ENCODE assay signal across 24 mouse cellular contexts in the genomic region with DNA sequence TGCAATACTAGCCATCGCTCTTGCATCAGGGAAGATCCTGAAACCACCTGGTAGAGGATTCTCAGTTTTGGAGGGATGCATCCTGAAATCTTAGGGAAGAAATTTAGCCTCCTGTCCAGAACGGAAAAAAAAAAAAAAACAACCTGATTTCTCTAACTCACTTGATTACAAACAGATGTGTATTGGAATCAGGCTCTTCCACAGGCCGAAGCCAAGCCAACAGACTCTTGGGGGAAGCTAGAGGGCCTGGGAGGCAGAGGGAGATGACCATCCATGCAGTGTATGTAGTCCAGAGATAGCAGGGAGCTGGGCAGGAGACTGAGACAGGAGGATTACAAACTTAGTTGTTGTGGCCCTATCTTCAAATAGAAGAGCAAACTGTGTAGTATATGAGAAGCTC. TPM values are rescaled to one million over a fixed set of nuclear protein-coding genes. Genes with fewer than 3 reads are reported as not detected.
A peak's percentile ranks its signal among the peaks of the same experiment; 100 is the strongest.
DNase-seq lines count a peak whose midpoint lies in the region; ATAC-seq and TF ChIP-seq lines count a peak whose summit lies in the region.
"Had no signal": no experiment of that assay in that cellular context is flagged by ENCODE, and none has a peak within 500 bp of the region (broad histone marks: within the 10 kb centered on the region; RNA-seq: fewer than 3 reads in every experiment).

No protein-coding gene starts in this region.

- intact Hi-C loops in heart, postnatal 10 days (cut with DNase I), result no loop called here

- H3K27me3 ChIP-seq in embryonic facial prominence, embryonic 15.5 days, result no peaks in the 10 kb centered on the region
- no peaks in the 10 kb centered on the region for H3K27me3 ChIP-seq in liver, postnatal 0 days (ENCODE audit: insufficient read depth, low read length)
- H3K27me3 ChIP-seq: forebrain, embryonic 15.5 days; hindbrain, embryonic 13.5 days; kidney, embryonic 15.5 days; liver, embryonic 13.5 days; midbrain, embryonic 12.5 days had no signal

- WGBS in embryonic facial prominence, embryonic 15.5 days, result 46% methylated on average over 3 of the region's 3 CpGs
- WGBS in liver, postnatal 0 days (ENCODE audit: insufficient replicate concordance), result 82% methylated on average over 3 of the region's 3 CpGs

- H3K4me3 ChIP-seq in brown adipose tissue, adult 24 weeks (ENCODE audit: insufficient read depth, low read depth, low read length), result no peak overlapping the region
- H3K4me3 ChIP-seq in embryonic facial prominence, embryonic 15.5 days (replicated peaks), result no peak overlapping the region
- H3K4me3 ChIP-seq in liver, postnatal 0 days (ENCODE audit: low read depth, low read length), result no peak overlapping the region
- H3K4me3 ChIP-seq: forebrain, embryonic 15.5 days; hindbrain, embryonic 13.5 days; kidney, embryonic 15.5 days; liver, embryonic 13.5 days; midbrain, embryonic 12.5 days had no signal

- ATAC-seq in embryonic facial prominence, embryonic 15.5 days (ENCODE audit: insufficient number of reproducible peaks, low FRiP score, low TSS enrichment, low read depth), result no peak
- ATAC-seq in liver, postnatal 0 days, result no peak
- ATAC-seq: activated CD4-positive, CD25-positive, alpha-beta regulatory T cell, adult 4 months; forebrain, embryonic 15.5 days had no signal

- no peaks in the 10 kb centered on the region for H3K36me3 ChIP-seq in embryonic facial prominence, embryonic 15.5 days
- H3K36me3 ChIP-seq in liver, postnatal 0 days (replicated peaks; ENCODE audit: insufficient read depth, low read length), result no peaks in the 10 kb centered on the region
- H3K36me3 ChIP-seq: forebrain, embryonic 15.5 days; hindbrain, embryonic 13.5 days had no signal

- TF ChIP-seq EP300 in liver, postnatal 0 days (IDR thresholded peaks at IDR 0.05; ENCODE audit: low read depth), result no peak

- H3K9ac ChIP-seq in embryonic facial prominence, embryonic 15.5 days, result no peak overlapping the region
- H3K9ac ChIP-seq in liver, postnatal 0 days (replicated peaks), result no peak overlapping the region
- H3K9ac ChIP-seq: forebrain, embryonic 15.5 days; hindbrain, embryonic 13.5 days; kidney, embryonic 15.5 days; liver, embryonic 13.5 days; lung, embryonic 14.5 days; midbrain, embryonic 12.5 days had no signal

- H3K9me3 ChIP-seq in embryonic facial prominence, embryonic 15.5 days (replicated peaks), result no peaks in the 10 kb centered on the region
- no peaks in the 10 kb centered on the region for H3K9me3 ChIP-seq in liver, postnatal 0 days (ENCODE audit: low read length)
- H3K9me3 ChIP-seq: forebrain, embryonic 15.5 days; hindbrain, embryonic 13.5 days; kidney, embryonic 15.5 days; liver, embryonic 13.5 days; midbrain, embryonic 12.5 days had no signal

- TF ChIP-seq CTCF in liver, postnatal 0 days (IDR thresholded peaks at IDR 0.05; ENCODE audit: low read depth), result no peak

- no peak overlapping the region for H3K4me2 ChIP-seq in embryonic facial prominence, embryonic 15.5 days (replicated peaks)
- H3K4me2 ChIP-seq in liver, postnatal 0 days (ENCODE audit: low read depth, low read length), result no peak overlapping the region
- H3K4me2 ChIP-seq: forebrain, embryonic 15.5 days; hindbrain, embryonic 13.5 days; kidney, embryonic 15.5 days; liver, embryonic 13.5 days; lung, embryonic 14.5 days; midbrain, embryonic 12.5 days had no signal

- H3K4me1 ChIP-seq in brown adipose tissue, adult 24 weeks (ENCODE audit: control insufficient read depth, insufficient read depth, insufficient read length, low read length), result peaks cover 36% of the 10 kb centered on the region
- peaks cover 48% of the 10 kb centered on the region for H3K4me1 ChIP-seq in embryonic facial prominence, embryonic 15.5 days
- no peaks in the 10 kb centered on the region for H3K4me1 ChIP-seq in liver, postnatal 0 days (ENCODE audit: insufficient read depth)

- peak; percentile 95 for DNase-seq in heart, adult 11 months
- DNase-seq in heart, postnatal 10 days, result no peak
- DNase-seq in skeletal muscle tissue, adult 2 months (ENCODE audit: low read depth, low spot score), result peak; percentile 49
- DNase-seq in right cerebral cortex, adult 18-20 months, result no peak
- no peak for DNase-seq in liver, postnatal 0 days
- DNase-seq: adrenal gland, postnatal 10 days; B cell, adult 2 months; cerebellum, postnatal 36 days; heart, postnatal 36 days; kidney, adult 11 months; kidney, postnatal 4 days; liver, embryonic 13.5 days; lung, embryonic 14.5 days; spleen, adult 18-20 months had no signal

- H3K27ac ChIP-seq in brown adipose tissue, adult 24 weeks (replicated peaks; ENCODE audit: low read depth, low read length), result 0 out of 2 replicates have a peak overlapping the region, but pooled peaks have one; percentile 39
- H3K27ac ChIP-seq in embryonic facial prominence, embryonic 15.5 days (replicated peaks), result peak overlapping the region; percentile 63
- H3K27ac ChIP-seq in liver, postnatal 0 days (ENCODE audit: low read depth), result no peak overlapping the region
- H3K27ac ChIP-seq: forebrain, embryonic 15.5 days; hindbrain, embryonic 13.5 days; kidney, embryonic 15.5 days; liver, embryonic 13.5 days; midbrain, embryonic 12.5 days had no signal

RNA-seq across cellular contexts. Expression of a gene that starts 29.0 kb away (rescaled TPM):
- total RNA-seq in heart, postnatal 10 days (2021), result 1 to 10 TPM; 6.2 to 6.3 TPM
- polyA plus RNA-seq in brown adipose tissue, adult 24 weeks (2012; ENCODE audit: insufficient read depth, insufficient read length, missing spikeins), result 6.1 and 12.0 TPM in 2 replicates
- 131 and 137 TPM in 2 replicates for polyA plus RNA-seq in embryonic facial prominence, embryonic 15.5 days (2015; fragmentation: Nextera tagmentation; extraction: Ambion mirVana)
- 11.2 TPM in 2 replicates for polyA plus RNA-seq in liver, postnatal 0 days (2015; fragmentation: Nextera tagmentation; extraction: Ambion mirVana)
- total RNA-seq: MEL; monocyte, adult 5-6 weeks; neutrophil, adult 5-6 weeks had no signal
- polyA plus RNA-seq: activated CD4-positive, CD25-positive, alpha-beta regulatory T cell, adult 4 months had no signal

RNA-seq across cellular contexts. Expression of a gene that starts 30.0 kb away (rescaled TPM):
- 10 to 100 TPM; 46.2 to 53.5 TPM for total RNA-seq in heart, postnatal 10 days (2021)
- 14.9 and 21.0 TPM in 2 replicates for polyA plus RNA-seq in brown adipose tissue, adult 24 weeks (2012; ENCODE audit: insufficient read depth, insufficient read length, missing spikeins)
- polyA plus RNA-seq in embryonic facial prominence, embryonic 15.5 days (2015; fragmentation: Nextera tagmentation; extraction: Ambion mirVana), result 64.7 and 71.3 TPM in 2 replicates
- polyA plus RNA-seq in liver, postnatal 0 days (2015; fragmentation: Nextera tagmentation; extraction: Ambion mirVana), result 5.8 and 6.1 TPM in 2 replicates

Comparison
In these comparisons a context has a peak if more than half of its experiments do, and no peak if none do; other contexts are left out.
1. DNase-seq: peak in heart, adult 11 months (single experiment) and skeletal muscle tissue, adult 2 months (single experiment); none in heart, postnatal 10 days (0 of 2), right cerebral cortex, adult 18-20 months (single experiment) and liver, postnatal 0 days (single experiment).
2. RNA of a gene that starts 29.0 kb away (polyA plus RNA-seq): 131 to 137 TPM in embryonic facial prominence, embryonic 15.5 days; 6.1 to 12.0 TPM in brown adipose tissue, adult 24 weeks and 11.2 TPM in liver, postnatal 0 days; every median in the first group is over 10 times any median in the second.